ENCODE assay signal across 11 mouse cellular contexts in the genomic region with DNA sequence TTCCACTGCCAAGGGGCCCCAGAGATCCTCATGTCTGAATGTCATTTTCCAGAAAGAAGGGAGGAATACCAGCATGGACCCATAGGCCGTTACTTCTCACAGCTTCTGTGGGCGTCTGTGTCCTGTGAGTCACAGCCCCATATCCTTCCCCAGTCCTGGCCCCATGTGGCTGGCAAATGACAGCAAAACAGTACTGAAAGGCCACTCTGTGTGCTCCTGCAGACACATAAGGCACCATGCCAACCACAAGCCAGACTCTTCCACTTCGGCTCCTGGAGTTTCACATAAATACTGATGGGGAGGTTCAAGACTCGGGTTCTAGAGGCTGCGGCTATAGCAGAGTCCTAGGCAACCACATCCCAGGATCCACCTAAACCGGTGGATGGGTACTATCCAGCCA.
DNase-seq lines count a peak whose midpoint lies in the region; ATAC-seq lines count a peak whose summit lies in the region.
"Had no signal": no experiment of that assay in that cellular context is flagged by ENCODE, and none has a peak within 500 bp of the region (broad histone marks: within the 10 kb centered on the region; RNA-seq: fewer than 3 reads in every experiment).

No protein-coding gene starts in this region.

- peak overlapping the region; percentile 92 for H3K27ac ChIP-seq in hindbrain, embryonic 10.5 days
- peak overlapping the region; percentile 47 for H3K27ac ChIP-seq in midbrain, embryonic 16.5 days (ENCODE audit: low read length)
- H3K27ac ChIP-seq: heart, embryonic 15.5 days had no signal

- H3K4me3 ChIP-seq in hindbrain, embryonic 10.5 days = no peak overlapping the region
- no peak overlapping the region for H3K4me3 ChIP-seq in midbrain, embryonic 16.5 days (ENCODE audit: low read depth, low read length)
- H3K4me3 ChIP-seq: heart, embryonic 15.5 days had no signal

- no peak overlapping the region for H3K4me2 ChIP-seq in midbrain, embryonic 16.5 days (ENCODE audit: low read length)
- H3K4me2 ChIP-seq: heart, embryonic 15.5 days had no signal

- H3K36me3 ChIP-seq in hindbrain, embryonic 10.5 days = peaks cover 47% of the 10 kb centered on the region
- no peaks in the 10 kb centered on the region for H3K36me3 ChIP-seq in midbrain, embryonic 16.5 days (ENCODE audit: control insufficient read depth, insufficient read depth, low read length)

- no peaks in the 10 kb centered on the region for H3K27me3 ChIP-seq in hindbrain, embryonic 10.5 days (ENCODE audit: insufficient read depth, poor library complexity, severe bottlenecking)
- H3K27me3 ChIP-seq in midbrain, embryonic 16.5 days (ENCODE audit: control insufficient read depth, insufficient read depth, low read depth, low read length) = no peaks in the 10 kb centered on the region
- H3K27me3 ChIP-seq: heart, embryonic 15.5 days had no signal

- 83% methylated on average over 6 of the region's 6 CpGs for whole genome bisulfite sequencing in hindbrain, embryonic 10.5 days
- 79% methylated on average over 6 of the region's 6 CpGs for WGBS in midbrain, embryonic 16.5 days

- no peak for ATAC-seq in cerebellum, adult (ENCODE audit: insufficient number of reproducible peaks, low FRiP score, low TSS enrichment)
- no peak for ATAC-seq in midbrain, embryonic 16.5 days

- H3K9ac ChIP-seq in midbrain, embryonic 16.5 days (ENCODE audit: low read depth, low read length) = no peak overlapping the region
- H3K9ac ChIP-seq: heart, embryonic 15.5 days had no signal

- DNase-seq in cerebellum, adult 11 months = peak; percentile 38
- DNase-seq in cerebellum, adult 9-10 months = peak; percentile 66
- no peak for DNase-seq in hindbrain, embryonic 10.5 days (ENCODE audit: low spot score)
- no peak for DNase-seq in heart, adult 9 months (ENCODE audit: low spot score in 2 of 2)
- no peak for DNase-seq in urinary bladder, postnatal 10 days (ENCODE audit: low spot score)
- no peak for DNase-seq in frontal cortex, postnatal 25 days (ENCODE audit: low spot score in 2 of 2)
- DNase-seq: kidney, postnatal 14 days; thymus, postnatal 4 days had no signal

- no peaks in the 10 kb centered on the region for H3K9me3 ChIP-seq in hindbrain, embryonic 10.5 days
- no peaks in the 10 kb centered on the region for H3K9me3 ChIP-seq in midbrain, embryonic 16.5 days (replicated peaks; ENCODE audit: control insufficient read depth, low read length, poor library complexity, severe bottlenecking)
- H3K9me3 ChIP-seq: heart, embryonic 15.5 days had no signal

- H3K4me1 ChIP-seq in hindbrain, embryonic 10.5 days (replicated peaks) = peaks cover 87% of the 10 kb centered on the region
- H3K4me1 ChIP-seq in midbrain, embryonic 16.5 days (ENCODE audit: control insufficient read depth, insufficient read depth, low read length) = peaks cover 49% of the 10 kb centered on the region

Comparison
In these comparisons a context has a peak if more than half of its experiments do, and no peak if none do; other contexts are left out.
1. DNase-seq: peak in cerebellum, adult 11 months (single experiment) and cerebellum, adult 9-10 months (single experiment); none in hindbrain, embryonic 10.5 days (single experiment), heart, adult 9 months (0 of 2), urinary bladder, postnatal 10 days (single experiment) and frontal cortex, postnatal 25 days (0 of 2).